Mouse (Mus musculus): Measurements from ENCODE around the gene Lrrtm4.

Lrrtm4 gene

GRCm38 (mm10) chr6:80733416-80733815 lies 714.7 kb downstream of the Lrrtm4 start:
- DNase-seq (ENCODE audit: low spot score in 2 of 2) = no peak

- DNase-seq (ENCODE audit: low spot score in 2 of 2) = no peak
Measured at GRCm38 (mm10) chr6:80750769-80751168, 732.1 kb downstream of the Lrrtm4 start.

- DNase-seq (ENCODE audit: low spot score in 2 of 2) = no peak
Measured at GRCm38 (mm10) chr6:80760641-80761204, 742.0 kb downstream of the Lrrtm4 start.

- no peak for DNase-seq (ENCODE audit: low spot score in 2 of 2)
Measured at GRCm38 (mm10) chr6:80786282-80786681, 767.6 kb downstream of the Lrrtm4 start.

- DNase-seq (ENCODE audit: low spot score in 2 of 2) = no peak
Measured at GRCm38 (mm10) chr6:80823753-80824152, 805.1 kb downstream of the Lrrtm4 start.

- DNase-seq (ENCODE audit: low spot score in 2 of 2) = no peak
Measured at GRCm38 (mm10) chr6:80839784-80840183, 821.1 kb downstream of the Lrrtm4 start.

- DNase-seq (ENCODE audit: low spot score in 2 of 2) = no peak
Measured at GRCm38 (mm10) chr6:80845294-80845693, 826.6 kb downstream of the Lrrtm4 start.

GRCm38 (mm10) chr6:80856910-80857543 lies 838.4 kb downstream of the Lrrtm4 start:
- DNase-seq (ENCODE audit: low spot score in 2 of 2) = no peak
